Mouse (Mus musculus) erythroblast, embryonic 14.5 days (primary cell): Measurements from ENCODE around the gene Notch4.

ENCODE experiments used
- GATA1 ChIP-seq: IDR thresholded peaks from 2 replicates; pipeline ENCODE4 v1.6.1; 2012; ENCODE audit warnings: low read length, inconsistent platforms, mixed read lengths
- TAL1 ChIP-seq: IDR thresholded peaks from 3 replicates; pipeline ENCODE4 v1.6.1; 2012; ENCODE audit warnings: low read length, inconsistent platforms, mixed read lengths

DNA sequence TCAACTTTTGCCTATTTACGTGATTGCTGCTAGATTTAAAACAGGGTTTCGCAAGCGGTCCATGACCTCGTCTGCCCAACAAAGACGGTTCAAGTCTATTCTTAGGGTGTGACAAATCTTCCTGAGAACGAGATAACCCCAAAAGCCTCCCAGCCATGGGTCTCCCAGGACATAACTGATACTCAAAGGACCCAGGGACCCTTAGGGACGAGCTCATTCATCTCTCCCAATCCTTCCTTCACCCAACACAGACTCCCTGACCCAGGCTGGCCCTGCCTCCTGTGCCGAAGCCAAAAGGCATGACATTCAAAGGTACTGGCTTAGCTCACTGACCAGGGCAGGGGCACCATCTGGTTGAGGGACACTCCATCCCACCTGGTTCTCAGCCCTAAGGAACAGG is 7.7 kb upstream of the Notch4 start:
- no peak for TF ChIP-seq TAL1
- TF ChIP-seq GATA1 = no peak
